Mouse (Mus musculus): ENCODE results near the gene Fam124a. TPM values are rescaled to one million over a fixed set of nuclear protein-coding genes. Genes with fewer than 3 reads are reported as not detected.

Fam124a gene
- polyA plus RNA-seq (2012; rRNA removed; ENCODE audit: low replicate concordance), result 22.8 and 27.7 TPM in 2 replicates

GRCm38 (mm10) chr14:62555309-62555829, at the start of gene Fam124a:
Gene Fam124a, plus strand, starts transcription at chr14:62555737.

GRCm38 (mm10) chr14:62566821-62567220, 11.3 kb downstream of the Fam124a start, which contains the start of gene Gm4131:
Gene Gm4131, minus strand, starts transcription at chr14:62566921.

Other genes starting within 250 kb of the Fam124a start
- not detected in 2 replicates for gene Gucy1b2, start 99.4 kb upstream of the Fam124a start, polyA plus RNA-seq (2012; rRNA removed; ENCODE audit: low replicate concordance)
- gene Gm4131, start 11.2 kb downstream of the Fam124a start, polyA plus RNA-seq (2012; rRNA removed; ENCODE audit: low replicate concordance), result not detected in 2 replicates
- gene Serpine3, start 107.9 kb downstream of the Fam124a start, polyA plus RNA-seq (2012; rRNA removed; ENCODE audit: low replicate concordance), result not detected in 2 replicates
- gene Ints6, start 205.4 kb downstream of the Fam124a start, polyA plus RNA-seq (2012; rRNA removed; ENCODE audit: low replicate concordance), result 4.2 and 8.5 TPM in 2 replicates